Mouse (Mus musculus) testis, adult 2 months (tissue): ENCODE measurements around the gene Tox3. TPM values are rescaled to one million over a fixed set of nuclear protein-coding genes. Genes with fewer than 3 reads are reported as not detected.

ENCODE experiments used
- H3K27ac ChIP-seq: fragments of 200-500 bp; 2 replicates; pipeline ENCODE4 v1.5.1; 2012; ENCODE audit warnings: low read depth, low read length; ENCODE audit not compliant: control insufficient read depth, insufficient read depth
- H3K27me3 ChIP-seq: fragments of 200-500 bp; 2 replicates; pipeline ENCODE4 v1.6.1; 2012; ENCODE audit warnings: mild to moderate bottlenecking, low read length, moderate library complexity; ENCODE audit not compliant: control insufficient read depth, insufficient read depth
- H3K36me3 ChIP-seq: fragments of 200-500 bp; 2 replicates; pipeline ENCODE4 v1.6.1; 2012; ENCODE audit warnings: mild to moderate bottlenecking, low read length; ENCODE audit not compliant: control insufficient read depth, insufficient read depth
- H3K4me1 ChIP-seq: fragments of 200-500 bp; 2 replicates; pipeline ENCODE4 v1.6.1; 2012; ENCODE audit warnings: low read length; ENCODE audit not compliant: control insufficient read depth, insufficient read depth
- H3K4me3 ChIP-seq: fragments of 200-500 bp; 2 replicates; pipeline ENCODE4 v1.5.1; 2012; ENCODE audit warnings: low read depth, mild to moderate bottlenecking, low read length, moderate library complexity, mixed read lengths; ENCODE audit not compliant: control insufficient read depth
- CTCF ChIP-seq: fragments of 200-500 bp; IDR thresholded peaks from 2 replicates; pipeline ENCODE4 v1.5.1; 2012; ENCODE audit warnings: low read depth, mild to moderate bottlenecking, inconsistent platforms, low read length, moderate library complexity; ENCODE audit not compliant: control insufficient read depth, insufficient read depth, insufficient replicate concordance
- POLR2A ChIP-seq: fragments of 200-500 bp; IDR thresholded peaks from 2 replicates; pipeline ENCODE4 v1.6.1; 2012; ENCODE audit warnings: low read depth, mild to moderate bottlenecking, inconsistent platforms, low read length, moderate library complexity; ENCODE audit not compliant: control insufficient read depth
- polyA plus RNA-seq: library from polyadenylated mRNA; depleted of rRNA; stranded (reverse); fragments of >200 nt; gene quantifications from 2 replicates; pipeline ENCODE4 v1.2.3, GENCODE M21; 2012

The Tox3 gene
- polyA plus RNA-seq, 1 experiment = 2.0 TPM

DNA sequence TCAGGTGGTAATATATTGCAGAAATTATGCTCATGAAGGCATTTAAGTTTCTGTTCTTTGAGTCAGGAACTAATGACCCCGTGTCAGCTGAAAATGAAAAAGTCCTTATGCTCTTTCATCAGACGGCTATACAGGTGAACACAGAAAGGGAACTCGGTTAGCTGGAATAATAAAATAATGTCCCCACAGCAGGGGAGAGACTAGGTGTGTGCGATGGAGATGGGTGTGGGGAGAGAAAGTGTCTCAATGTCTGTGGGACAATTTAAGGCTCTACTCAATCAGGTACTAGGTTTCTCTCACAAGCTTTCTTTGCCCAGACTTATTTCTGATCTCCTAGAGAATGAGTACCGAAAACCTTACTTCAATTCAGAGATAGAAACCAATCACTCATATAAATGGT is 103.0 kb downstream of the Tox3 start:
- Histone ChIP-seq H3K27me3 (no peaks in the 10 kb centered on the region), H3K4me1 (no peaks in the 10 kb centered on the region), H3K4me3 (no peak overlapping the region), H3K36me3 (no peaks in the 10 kb centered on the region), H3K27ac (no peak overlapping the region)
- TF ChIP-seq POLR2A (no peak), CTCF (no peak)

DNA sequence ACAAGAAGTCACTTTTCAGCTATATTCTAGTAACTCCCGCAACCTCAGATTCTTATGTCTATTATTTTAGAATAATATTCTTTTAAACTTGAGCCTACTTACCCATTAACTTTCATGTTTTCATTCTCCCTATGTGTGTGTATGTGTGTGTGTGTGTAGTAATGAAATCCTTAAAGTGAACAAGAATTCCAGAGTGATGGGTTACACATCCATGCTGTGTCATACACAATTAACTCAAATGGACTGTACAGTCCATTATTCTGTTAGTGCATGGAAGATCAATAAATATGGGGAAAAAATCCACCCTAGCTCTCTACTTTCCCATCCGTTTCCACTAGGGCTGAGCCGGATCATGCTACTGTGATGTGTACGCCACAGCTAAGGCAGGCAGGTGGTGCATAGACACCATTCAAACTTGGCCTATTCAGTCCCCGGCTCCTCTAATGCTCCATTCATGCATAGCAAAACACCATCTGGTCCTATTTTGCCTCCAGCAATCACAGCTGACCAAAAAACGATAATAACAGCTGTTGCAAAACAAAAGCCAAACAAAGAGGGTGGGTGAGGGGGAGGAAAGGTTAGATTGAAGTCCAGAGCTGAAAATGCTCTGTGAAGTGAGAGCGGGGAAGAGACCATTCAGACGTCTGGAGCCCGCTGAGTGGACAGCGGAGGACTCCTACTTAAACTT is 103.5 kb downstream of the Tox3 start:
- no peak overlapping the region for H3K27ac ChIP-seq
- no peaks in the 10 kb centered on the region for H3K4me1 ChIP-seq
- no peaks in the 10 kb centered on the region for H3K27me3 ChIP-seq
- TF ChIP-seq CTCF = no peak
- TF ChIP-seq POLR2A = no peak
- H3K36me3 ChIP-seq = no peaks in the 10 kb centered on the region
- H3K4me3 ChIP-seq = no peak overlapping the region

DNA sequence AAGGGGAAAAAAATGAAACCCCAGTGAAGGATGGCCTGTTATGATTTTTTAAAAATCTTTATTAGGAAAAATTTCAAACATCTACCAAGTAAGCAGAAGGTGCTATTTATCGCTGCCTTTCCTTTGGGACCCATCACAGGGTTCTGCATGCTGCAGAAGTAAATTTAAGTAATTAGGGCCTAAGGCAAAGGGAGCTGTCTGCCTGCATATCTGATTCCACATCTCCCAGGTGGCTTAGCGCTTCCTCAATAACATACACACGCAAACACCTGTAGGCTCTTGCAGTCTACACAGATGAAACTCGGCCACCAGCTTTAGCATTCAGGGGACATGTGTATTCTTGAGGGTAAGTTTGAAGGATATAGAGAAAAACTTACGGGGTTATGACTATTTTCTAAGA is 104.2 kb downstream of the Tox3 start:
- Histone ChIP-seq H3K36me3 (no peaks in the 10 kb centered on the region), H3K27me3 (no peaks in the 10 kb centered on the region), H3K4me3 (no peak overlapping the region), H3K4me1 (no peaks in the 10 kb centered on the region), H3K27ac (no peak overlapping the region)
- no peak for TF ChIP-seq CTCF
- no peak for TF ChIP-seq POLR2A

- Histone ChIP-seq H3K36me3 (no peaks in the 10 kb centered on the region), H3K27ac (no peak overlapping the region), H3K4me1 (no peaks in the 10 kb centered on the region), H3K27me3 (no peaks in the 10 kb centered on the region), H3K4me3 (no peak overlapping the region)
- TF ChIP-seq CTCF (no peak), POLR2A (no peak)
Measured at GRCm38 (mm10) chr8:90242351-90242750, 105.8 kb downstream of the Tox3 start.

DNA sequence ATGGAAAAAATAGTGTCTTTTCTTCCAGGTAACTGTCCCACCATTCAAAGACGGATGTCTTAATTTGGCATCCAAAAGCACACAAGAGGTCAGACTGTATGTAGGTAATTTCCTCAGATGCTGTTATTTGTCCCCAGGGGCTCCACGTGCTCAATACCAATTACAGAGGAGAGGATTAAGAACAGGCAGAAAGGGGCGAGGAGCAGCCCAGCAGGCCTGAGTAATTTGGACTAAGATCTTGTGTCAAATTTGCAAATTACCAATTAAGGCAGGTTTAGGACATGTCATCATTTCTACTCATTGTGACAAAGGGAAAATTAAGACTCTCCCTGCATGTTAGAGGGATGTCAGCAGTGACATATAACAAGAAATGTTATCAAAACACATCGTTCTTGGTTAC is 106.7 kb downstream of the Tox3 start:
- Histone ChIP-seq H3K36me3 (no peaks in the 10 kb centered on the region), H3K27ac (no peak overlapping the region), H3K27me3 (no peaks in the 10 kb centered on the region), H3K4me3 (no peak overlapping the region), H3K4me1 (no peaks in the 10 kb centered on the region)
- TF ChIP-seq POLR2A (no peak), CTCF (no peak)

GRCm38 (mm10) chr8:90232501-90232900 is 115.6 kb downstream of the Tox3 start:
- no peak overlapping the region for H3K4me3 ChIP-seq
- H3K36me3 ChIP-seq = no peaks in the 10 kb centered on the region
- H3K4me1 ChIP-seq = no peaks in the 10 kb centered on the region
- H3K27me3 ChIP-seq = no peaks in the 10 kb centered on the region
- TF ChIP-seq CTCF (no peak), POLR2A (no peak)
- H3K27ac ChIP-seq = no peak overlapping the region

GRCm38 (mm10) chr8:90224172-90224571 is 124.0 kb downstream of the Tox3 start:
- no peaks in the 10 kb centered on the region for H3K27me3 ChIP-seq
- H3K4me1 ChIP-seq = no peaks in the 10 kb centered on the region
- TF ChIP-seq POLR2A (no peak), CTCF (no peak)
- no peak overlapping the region for H3K4me3 ChIP-seq
- H3K36me3 ChIP-seq = no peaks in the 10 kb centered on the region
- no peak overlapping the region for H3K27ac ChIP-seq
